Mouse (Mus musculus): Measurements from ENCODE around the gene Ankrd26. TPM values are rescaled to one million over a fixed set of nuclear protein-coding genes. Genes with fewer than 3 reads are reported as not detected.

The Ankrd26 gene
- total RNA-seq, 2 experiments from 2014 or later = 8.1 to 9.4 TPM

- no peak for DNase-seq (ENCODE audit: low spot score in 2 of 2)
Measured at GRCm38 (mm10) chr6:118499010-118499409, 63.0 kb downstream of the Ankrd26 start.

GRCm38 (mm10) chr6:118482125-118482524 is 79.9 kb downstream of the Ankrd26 start:
- no peak for DNase-seq (ENCODE audit: low spot score in 2 of 2)

More at GRCm38 (mm10) chr6:118499010-118499409, 63.0 kb downstream of the Ankrd26 start:
- intact Hi-C loops (cut with DNase I) = no loop called here

GRCm38 (mm10) chr6:118478957-118479708 is 82.9 kb downstream of the Ankrd26 start, which contains the start of gene Zfp9:
Gene Zfp9, minus strand, starts transcription at chr6:118479320.
- intact Hi-C loops (cut with DNase I) = no loop called here
- peak; percentile 84 to 87 for DNase-seq (ENCODE audit: low spot score in 2 of 2)

More at GRCm38 (mm10) chr6:118482125-118482524, 79.9 kb downstream of the Ankrd26 start:
- intact Hi-C loops (cut with DNase I) = no loop called here

- no peak for DNase-seq (ENCODE audit: low spot score in 2 of 2)
- intact Hi-C loops (cut with DNase I) = no loop called here
Measured at GRCm38 (mm10) chr6:118477875-118478785, 83.9 kb downstream of the Ankrd26 start.

- no peak for DNase-seq (ENCODE audit: low spot score in 2 of 2)
- intact Hi-C loops (cut with DNase I) = no loop called here
Measured at GRCm38 (mm10) chr6:118462069-118462705, 99.8 kb downstream of the Ankrd26 start.

GRCm38 (mm10) chr6:118457726-118458125 is 104.3 kb downstream of the Ankrd26 start:
- DNase-seq (ENCODE audit: low spot score in 2 of 2) = no peak
- intact Hi-C loops (cut with DNase I) = no loop called here

GRCm38 (mm10) chr6:118455042-118455631 is 106.9 kb downstream of the Ankrd26 start, which contains the start of gene Zfp248:
Gene Zfp248, minus strand, starts transcription at chr6:118455528.
- intact Hi-C loops (cut with DNase I) = no loop called here
- peak; percentile 94 to 95 for DNase-seq (ENCODE audit: low spot score in 2 of 2)

- DNase-seq (ENCODE audit: low spot score in 2 of 2) = peak in 1 of 2 experiments; percentile 24
- intact Hi-C loops (cut with DNase I) = no loop called here
Measured at GRCm38 (mm10) chr6:118454452-118454851, 107.6 kb downstream of the Ankrd26 start.

Other genes with a start within 250 kb of the Ankrd26 start
- 10 to 100 TPM; 25.2 to 28.0 TPM for gene Bms1, start 142.8 kb downstream of the Ankrd26 start, total RNA-seq (2021)
- 10 to 100 TPM; 17.8 to 21.8 TPM for gene Zfp248, start 106.7 kb downstream of the Ankrd26 start, total RNA-seq (2021)
- 10 to 100 TPM; 17.7 to 18.8 TPM for gene Zfp9, start 82.9 kb downstream of the Ankrd26 start, total RNA-seq (2021)